Mouse (Mus musculus): ENCODE data around the gene Fryl.

- no peak for TF ChIP-seq MYOG (IDR thresholded peaks at IDR 0.05; ENCODE audit: control insufficient read depth in 1 of 3, insufficient read depth in 1 of 3, insufficient read length in 2 of 3, low read depth in 2 of 3)
- no peak for TF ChIP-seq POLR2A (IDR thresholded peaks at IDR 0.05; ENCODE audit: insufficient read length, low read depth)
- TF ChIP-seq MAX (IDR thresholded peaks at IDR 0.05; ENCODE audit: low read depth) = no peak
- no peak for TF ChIP-seq USF1 (IDR thresholded peaks at IDR 0.05; ENCODE audit: low read depth)
- no peak for TF ChIP-seq CEBPB (IDR thresholded peaks at IDR 0.05; ENCODE audit: insufficient read depth, poor library complexity, severe bottlenecking)
- TF ChIP-seq REST (IDR thresholded peaks at IDR 0.05; ENCODE audit: insufficient read depth, insufficient read length) = no peak
- TF ChIP-seq TCF12 (IDR thresholded peaks at IDR 0.05; ENCODE audit: insufficient read depth, poor library complexity, severe bottlenecking) = no peak
- no peak for TF ChIP-seq POLR2AphosphoS2 (IDR thresholded peaks at IDR 0.05; ENCODE audit: insufficient read length, low read depth)
- TF ChIP-seq MYOD1 (IDR thresholded peaks at IDR 0.05; ENCODE audit: control insufficient read depth in 1 of 3, insufficient read length in 2 of 3, low read depth in 2 of 3) = no peak
- no peak for TF ChIP-seq E2F4 (IDR thresholded peaks at IDR 0.05; ENCODE audit: insufficient read depth)
- TF ChIP-seq TCF3 (IDR thresholded peaks at IDR 0.05; ENCODE audit: insufficient read length, low read depth) = no peak
Measured at GRCm38 (mm10) chr5:73270612-73271011, 14.2 kb upstream of the Fryl start.

All from myocyte (in vitro differentiated cells).